Mouse (Mus musculus): ENCODE measurements at regions not wholly inside any gene's neighbourhood (a gene's known extent, or its start where the extent isn't known, plus 50 kb on each side); places are given as distances from the start of the nearest gene placed in this dataset.

DNA sequence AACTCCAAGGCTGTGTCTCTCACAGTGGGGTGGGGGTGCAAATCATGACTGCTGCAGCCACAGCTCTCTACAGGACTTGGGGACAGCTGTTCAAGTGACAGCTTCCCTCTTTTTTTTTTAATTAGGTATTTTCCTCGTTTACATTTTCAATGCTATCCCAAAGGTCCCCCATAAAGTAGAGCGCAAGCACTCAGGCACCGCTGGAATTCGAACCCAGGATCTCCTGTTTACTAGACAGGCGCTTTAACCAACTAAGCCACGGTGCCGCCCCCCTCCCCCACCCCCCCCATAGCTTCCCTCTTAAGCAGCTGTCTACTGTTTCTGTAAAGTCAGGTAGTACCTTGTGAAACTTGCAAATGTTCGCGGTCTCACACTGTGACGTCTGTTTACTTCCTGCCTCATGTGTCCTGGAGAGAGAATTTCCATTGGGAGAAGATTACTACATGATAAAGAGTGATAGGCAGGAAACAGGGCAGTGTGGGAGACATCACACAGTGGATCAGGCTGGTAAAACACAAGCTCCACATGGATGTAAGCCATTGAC is 324.7 kb downstream of the 1700129C05Rik start:
- DNase-seq (ENCODE audit: inconsistent ontology term): no peak

DNA sequence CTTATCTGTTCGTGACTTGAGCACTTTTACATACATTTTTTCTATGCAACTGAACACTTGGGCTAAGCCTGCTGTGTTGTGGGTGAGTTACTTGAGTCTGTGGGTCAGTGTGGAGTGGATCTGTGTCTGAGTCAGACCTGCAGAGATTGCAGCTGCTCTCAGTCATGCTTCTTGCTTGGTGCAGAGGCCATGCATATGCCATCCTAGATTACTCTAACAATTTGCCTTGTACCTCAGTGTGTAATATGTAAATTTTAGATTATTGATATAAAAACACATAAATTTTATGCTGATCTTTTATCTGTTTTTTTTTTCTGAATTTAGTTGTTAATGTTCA is 326.2 kb downstream of the 1700129C05Rik start:
- no peak for DNase-seq (ENCODE audit: inconsistent ontology term)

DNA sequence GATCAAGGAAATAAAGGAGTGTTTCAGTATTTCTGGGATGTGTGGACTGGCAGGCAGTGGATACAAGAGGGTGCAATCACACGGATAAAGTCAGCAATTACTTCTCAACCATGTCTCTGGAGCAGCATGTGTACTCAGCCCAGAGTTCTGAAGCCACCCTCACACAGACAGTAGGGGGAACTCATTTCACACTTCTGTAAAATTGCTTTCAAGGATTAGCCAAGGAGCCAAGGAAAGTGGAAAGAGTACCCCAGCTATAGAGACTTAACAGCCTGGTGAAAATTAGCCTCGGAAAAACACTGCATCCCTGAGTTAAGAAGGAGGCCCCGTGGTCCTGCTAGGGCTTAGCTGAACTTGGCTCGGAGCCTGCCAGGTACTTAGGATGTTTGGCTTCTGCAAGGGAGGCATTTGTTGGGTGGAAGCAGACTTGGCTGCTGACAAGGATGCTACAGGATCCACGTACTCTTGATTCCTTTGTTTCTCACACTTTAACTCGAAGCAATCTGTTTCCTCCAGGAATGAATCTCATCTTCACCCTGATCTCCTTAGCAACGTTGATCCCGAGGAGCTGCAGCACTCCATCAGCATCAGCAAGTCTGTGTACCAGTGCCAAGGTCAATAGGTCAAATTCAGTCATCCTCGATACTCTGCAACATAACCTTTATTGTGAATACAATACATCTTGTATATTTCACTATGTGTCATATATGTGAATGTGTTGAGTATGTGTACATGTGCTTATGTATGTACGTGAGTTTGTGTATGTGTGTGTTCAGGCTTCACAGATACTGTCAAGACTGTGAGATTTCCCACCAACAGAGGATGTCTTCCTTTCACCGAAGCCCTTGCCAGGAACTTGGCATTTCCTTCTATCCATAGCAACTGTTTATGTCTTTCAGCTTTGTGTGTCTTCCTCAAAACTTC is 326.8 kb downstream of the 1700129C05Rik start:
- DNase-seq (ENCODE audit: inconsistent ontology term): no peak

GRCm38 (mm10) chr14:58812585-58812984 is 330.1 kb downstream of the 1700129C05Rik start:
- DNase-seq (ENCODE audit: inconsistent ontology term): no peak

DNA sequence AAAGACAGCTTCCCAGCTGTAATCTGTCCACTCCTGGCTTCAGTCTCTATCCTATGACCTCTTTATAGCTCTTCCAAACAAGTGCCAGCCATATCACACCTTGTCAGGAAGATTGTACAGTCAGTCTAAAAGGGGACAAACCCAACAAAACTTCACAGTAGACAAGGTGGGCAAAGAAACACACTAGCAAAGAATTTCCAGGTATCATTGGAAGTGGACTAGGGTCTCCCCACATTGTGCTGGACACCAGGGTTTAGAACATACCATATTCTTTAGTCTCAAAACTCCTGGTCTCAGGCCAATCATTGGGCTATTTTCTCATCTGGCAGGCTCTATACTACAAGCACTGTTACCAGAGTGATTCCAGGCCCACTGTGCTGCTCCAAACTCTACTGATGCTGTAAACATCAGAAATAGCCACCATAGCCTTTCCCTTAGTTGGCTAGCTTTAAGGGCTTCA is 341.3 kb downstream of the 1700129C05Rik start:
- DNase-seq (ENCODE audit: inconsistent ontology term): no peak

- DNase-seq (ENCODE audit: inconsistent ontology term): peak; percentile 78
These were observed 354.3 kb downstream of the 1700129C05Rik start for GRCm38 (mm10) chr14:58788190-58788945.

DNA sequence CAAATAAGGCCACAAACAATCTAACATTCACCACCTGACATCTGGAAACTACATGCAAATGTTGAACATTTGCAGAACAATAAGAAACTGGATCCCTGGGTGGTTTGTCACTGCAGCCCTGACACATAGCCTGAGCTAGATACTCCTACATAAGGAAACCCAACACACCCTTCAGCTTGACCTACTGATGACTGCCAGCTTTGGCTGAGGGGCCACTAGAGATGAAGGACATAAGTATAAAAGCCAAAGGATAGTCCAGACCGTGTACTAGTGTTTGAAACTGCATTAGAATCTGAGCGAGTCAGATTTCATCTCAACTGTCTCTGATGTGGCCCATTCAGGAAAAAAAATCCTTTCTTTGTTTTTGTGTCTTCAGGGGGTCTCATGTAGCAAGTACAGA is 355.1 kb downstream of the 1700129C05Rik start:
- no peak for DNase-seq (ENCODE audit: inconsistent ontology term)

GRCm38 (mm10) chr14:58786791-58787491 is 355.8 kb downstream of the 1700129C05Rik start:
- DNase-seq (ENCODE audit: inconsistent ontology term): peak; percentile 78

DNA sequence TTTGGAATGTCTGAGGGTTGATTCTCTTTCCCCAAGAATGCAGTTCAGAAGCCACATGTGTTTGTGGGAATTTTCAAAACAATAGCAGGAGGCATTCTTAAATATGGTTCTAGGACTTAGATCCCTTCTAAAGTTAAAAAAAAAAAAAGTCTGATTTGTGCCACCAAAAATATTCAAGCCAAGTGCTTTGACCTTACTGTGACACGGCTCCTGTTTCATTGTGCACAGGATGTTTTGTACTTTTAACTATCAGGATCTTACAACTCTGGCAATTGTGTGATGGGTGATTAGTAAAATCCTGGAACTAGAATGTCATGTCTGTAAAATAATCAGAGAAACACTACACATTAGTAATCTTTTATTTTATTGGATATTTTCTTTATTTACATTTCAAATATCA is 359.5 kb downstream of the 1700129C05Rik start:
- DNase-seq (ENCODE audit: inconsistent ontology term): peak; percentile 49

- DNase-seq (ENCODE audit: inconsistent ontology term): no peak
These were observed 362.4 kb downstream of the 1700129C05Rik start for GRCm38 (mm10) chr14:58780306-58780705.

GRCm38 (mm10) chr14:58778675-58779074 is 364.0 kb downstream of the 1700129C05Rik start:
- DNase-seq (ENCODE audit: inconsistent ontology term): peak; percentile 43

DNA sequence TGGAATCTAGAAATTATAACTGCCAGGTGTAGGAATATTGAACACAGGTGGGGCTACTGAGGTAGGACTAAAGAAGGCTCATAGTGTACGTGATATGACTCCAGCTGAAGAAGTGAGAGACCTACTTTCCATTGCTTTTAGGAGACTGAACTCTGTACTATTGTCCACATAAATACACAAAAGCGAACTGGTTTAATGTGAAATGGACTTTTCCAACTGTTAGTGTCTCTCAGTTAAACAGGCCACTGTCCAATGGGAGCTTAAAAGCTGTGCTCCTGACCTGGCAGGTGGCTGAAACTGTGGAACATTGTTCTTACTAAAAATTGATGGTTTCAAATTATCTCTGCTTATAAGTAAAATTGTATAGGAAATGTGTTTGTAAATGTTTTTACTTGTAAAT is 381.4 kb downstream of the 1700129C05Rik start:
- DNase-seq (ENCODE audit: inconsistent ontology term): no peak

- no peak for DNase-seq (ENCODE audit: inconsistent ontology term)
These were observed 382.9 kb downstream of the 1700129C05Rik start for GRCm38 (mm10) chr14:58759759-58760158.

- DNase-seq (ENCODE audit: inconsistent ontology term): no peak
These were observed 388.9 kb downstream of the 1700129C05Rik start for GRCm38 (mm10) chr14:58753781-58754180.

GRCm38 (mm10) chr14:58753136-58753535 is 389.6 kb downstream of the 1700129C05Rik start:
- DNase-seq (ENCODE audit: inconsistent ontology term): no peak

DNA sequence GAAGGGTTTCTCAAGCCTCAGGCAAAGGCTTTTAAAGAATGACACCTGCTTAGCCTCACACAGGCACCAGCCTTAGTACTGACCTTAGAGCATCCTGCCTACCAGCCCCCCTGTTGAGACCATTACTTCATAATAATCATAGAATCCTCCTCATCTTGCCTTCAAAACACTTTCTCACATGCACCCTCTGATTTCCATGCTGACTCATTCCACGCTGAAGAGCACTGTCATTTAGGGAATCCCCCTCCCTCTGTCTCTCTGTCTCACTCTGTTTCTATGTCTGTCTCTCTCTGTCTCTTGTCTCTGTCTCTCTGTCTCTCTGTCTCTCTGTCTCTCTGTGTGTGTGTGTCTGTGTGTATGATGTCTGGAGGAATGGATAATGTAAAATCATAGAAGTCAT is 416.3 kb downstream of the 1700129C05Rik start:
- DNase-seq (ENCODE audit: inconsistent ontology term): no peak

DNA sequence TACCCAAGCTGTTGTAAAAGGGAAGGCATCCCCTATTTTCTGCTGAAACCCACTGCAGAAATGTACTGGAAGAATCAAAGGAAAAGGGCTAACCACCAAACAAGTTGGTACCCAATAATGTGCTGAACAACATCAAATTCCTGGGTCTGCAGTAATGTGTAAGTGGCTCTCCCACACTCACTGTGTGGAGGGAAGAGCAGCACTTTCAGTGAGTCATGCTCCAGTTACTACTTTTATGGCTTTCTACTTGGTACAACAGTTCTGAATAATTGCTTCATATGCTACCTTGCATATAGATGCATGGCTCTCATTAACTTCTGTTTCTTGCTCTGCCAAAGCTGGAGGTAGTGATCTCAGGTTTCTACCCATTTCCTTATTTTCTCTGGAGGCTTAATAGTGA is 427.8 kb downstream of the 1700129C05Rik start:
- DNase-seq (ENCODE audit: inconsistent ontology term): no peak

DNA sequence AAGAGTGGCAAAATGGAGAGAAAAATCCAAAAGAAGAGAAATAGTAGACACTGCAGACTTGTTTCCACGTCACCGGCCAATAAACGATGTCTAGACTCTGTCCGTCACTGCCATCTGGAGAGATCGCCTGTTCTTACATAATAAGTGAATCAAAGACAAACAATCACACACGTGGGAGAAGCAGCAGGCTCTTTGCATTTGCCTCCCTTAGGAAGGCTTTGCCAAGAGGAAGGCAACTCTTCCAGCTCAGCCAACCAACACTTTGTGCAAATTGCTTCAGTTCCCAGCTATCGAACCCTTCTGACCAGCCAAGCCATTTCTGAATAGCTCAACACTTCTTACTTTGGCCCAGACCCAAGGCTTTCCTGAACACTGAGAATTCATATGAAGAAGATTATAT is 432.8 kb downstream of the 1700129C05Rik start:
- DNase-seq (ENCODE audit: inconsistent ontology term): peak; percentile 78

- peak; percentile 42 for DNase-seq (ENCODE audit: inconsistent ontology term)
These were observed 433.4 kb downstream of the 1700129C05Rik start for GRCm38 (mm10) chr14:58709281-58709680.

- peak; percentile 32 for DNase-seq (ENCODE audit: inconsistent ontology term)
These were observed 440.9 kb downstream of the 1700129C05Rik start for GRCm38 (mm10) chr14:58701765-58702164.

DNA sequence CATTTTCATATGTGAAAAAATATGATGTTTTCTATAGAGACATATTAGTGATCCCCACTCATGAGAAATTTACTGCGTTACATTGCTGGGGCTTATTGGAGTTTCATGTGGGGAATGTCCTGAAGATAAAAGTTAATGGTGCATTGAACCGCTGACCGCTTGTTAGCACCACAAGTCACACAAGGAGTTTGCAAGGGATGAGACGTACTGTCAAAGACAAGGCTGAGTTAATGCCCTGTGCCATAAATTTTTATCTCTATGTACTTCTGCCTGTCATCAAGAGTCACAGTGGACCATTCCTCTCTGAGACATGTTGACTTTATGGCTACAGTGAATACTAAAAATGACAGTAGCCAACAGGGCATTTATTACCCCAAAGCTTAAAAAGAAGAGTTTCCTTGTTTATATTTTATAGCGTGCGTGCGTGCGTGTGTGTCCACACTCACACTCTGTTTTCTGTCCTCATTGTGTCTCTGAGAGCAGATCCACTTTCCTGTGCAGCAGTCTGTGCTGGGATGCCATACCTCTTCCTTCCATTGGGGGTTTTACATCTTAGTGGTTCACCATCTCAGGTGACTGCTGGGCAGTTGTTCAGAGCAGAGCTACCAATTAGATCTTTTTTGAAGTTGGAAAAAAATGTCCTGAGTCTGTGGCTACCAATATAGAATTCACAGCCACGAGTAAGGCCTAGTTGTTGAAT is 451.4 kb downstream of the 1700129C05Rik start:
- no peak for DNase-seq (ENCODE audit: inconsistent ontology term)

Data from Muller cell, postnatal 12 days (primary cell).